Mouse (Mus musculus): Measurements from ENCODE around the gene Baz2b. TPM values are rescaled to one million over a fixed set of nuclear protein-coding genes. Genes with fewer than 3 reads are reported as not detected.

The Baz2b gene
- polyA plus RNA-seq (2015; fragmentation: Nextera tagmentation; extraction: Ambion mirVana) = 41.9 and 44.2 TPM in 2 replicates

DNA sequence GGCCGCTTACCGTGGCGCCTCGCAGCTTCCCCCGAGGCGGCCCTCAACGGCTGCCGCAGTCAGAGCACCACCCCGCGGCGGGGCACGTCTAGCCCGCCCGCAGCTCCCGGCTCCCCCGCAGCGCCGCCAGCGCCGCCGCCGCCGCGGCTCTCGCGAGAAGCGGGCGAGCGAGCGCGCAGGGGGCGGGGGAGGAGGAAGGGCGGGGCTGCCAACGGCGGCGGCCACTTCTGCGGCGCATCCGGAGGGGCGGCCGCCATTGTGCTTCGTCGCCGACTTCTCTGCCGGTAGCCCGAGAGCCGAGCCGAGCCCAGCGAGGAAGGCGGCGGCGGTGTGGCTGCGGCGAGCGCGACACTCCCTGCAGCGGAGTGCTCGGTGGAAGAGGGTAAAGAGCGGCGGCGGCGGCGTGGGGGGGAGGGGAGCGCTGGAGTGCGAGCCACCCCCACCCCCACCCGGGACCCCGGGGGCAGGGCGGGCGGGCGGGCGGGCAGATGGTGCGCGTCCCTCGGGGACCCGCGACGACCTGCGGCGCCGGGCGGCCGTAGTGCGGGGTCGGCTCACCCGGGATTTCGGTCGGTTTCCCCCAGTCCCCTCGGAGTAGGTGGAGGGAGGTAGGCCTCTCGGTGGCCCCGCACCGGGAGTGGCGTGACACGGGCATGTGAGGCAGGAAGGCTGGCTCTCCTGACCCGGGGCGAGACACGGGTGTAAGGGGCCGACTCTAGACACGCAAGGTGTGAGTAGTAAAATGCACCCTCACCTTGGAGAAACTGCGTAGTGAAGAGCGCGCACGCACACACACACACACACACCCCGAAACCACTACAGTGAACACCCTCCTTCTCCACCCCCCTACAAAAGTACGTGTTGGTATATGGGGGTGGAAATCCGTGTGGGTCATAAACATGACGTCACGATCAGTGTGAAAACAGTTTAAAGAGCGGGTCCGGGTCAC is at the start of gene Baz2b, which contains the start of gene March7:
Baz2b (minus strand) TSS at position 137 of the 949 bp plus-strand sequence.
March7 (plus strand) TSS at position 185 of the 949 bp plus-strand sequence.
- under 1% methylated on average over 68 of the region's 109 CpGs for WGBS

DNA sequence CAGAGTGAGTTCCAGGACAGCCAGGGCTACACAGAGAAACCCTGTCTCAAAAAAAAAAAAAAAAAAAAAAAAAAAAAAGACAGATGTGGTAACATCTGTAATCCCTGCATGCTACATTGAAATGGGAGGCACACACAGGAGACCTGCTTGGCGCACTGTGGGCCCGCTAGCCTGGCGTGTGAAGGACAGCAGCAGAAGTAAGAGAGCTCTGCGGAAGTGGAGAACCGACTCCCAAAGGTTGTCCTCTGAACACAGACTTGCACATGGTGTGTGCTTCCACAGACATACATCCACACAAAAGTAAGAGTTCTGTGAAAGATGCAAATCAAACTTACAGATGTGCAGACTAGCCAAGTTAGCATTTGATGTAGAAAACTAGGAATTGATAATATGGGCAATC is 49.5 kb upstream of the Baz2b start:
- no peak for ATAC-seq (ENCODE audit: extremely low read depth, insufficient number of reproducible peaks, low FRiP score, low TSS enrichment)
- WGBS = 89% methylated on average over 5 of the region's 5 CpGs
- H3K27ac ChIP-seq (replicated peaks) = no peak overlapping the region

More for the DNA sequence above, at the start of gene Baz2b, which contains the start of gene March7:
- H3K9me3 ChIP-seq = no peaks in the 10 kb centered on the region
- peaks cover 45% of the 10 kb centered on the region for H3K4me1 ChIP-seq
- H3K36me3 ChIP-seq = peaks cover 39% of the 10 kb centered on the region
- H3K27ac ChIP-seq (replicated peaks) = peak within 1 kb of the TSS; percentile 91
- no peaks in the 10 kb centered on the region for H3K27me3 ChIP-seq (replicated peaks)
- H3K4me3 ChIP-seq = peak within 1 kb of the TSS; percentile 95
- H3K9ac ChIP-seq = peak within 1 kb of the TSS; percentile 99
- peak within 1 kb of the TSS; percentile 94 for H3K4me2 ChIP-seq
- peak; percentile 89 for ATAC-seq (ENCODE audit: extremely low read depth, insufficient number of reproducible peaks, low FRiP score, low TSS enrichment)

DNA sequence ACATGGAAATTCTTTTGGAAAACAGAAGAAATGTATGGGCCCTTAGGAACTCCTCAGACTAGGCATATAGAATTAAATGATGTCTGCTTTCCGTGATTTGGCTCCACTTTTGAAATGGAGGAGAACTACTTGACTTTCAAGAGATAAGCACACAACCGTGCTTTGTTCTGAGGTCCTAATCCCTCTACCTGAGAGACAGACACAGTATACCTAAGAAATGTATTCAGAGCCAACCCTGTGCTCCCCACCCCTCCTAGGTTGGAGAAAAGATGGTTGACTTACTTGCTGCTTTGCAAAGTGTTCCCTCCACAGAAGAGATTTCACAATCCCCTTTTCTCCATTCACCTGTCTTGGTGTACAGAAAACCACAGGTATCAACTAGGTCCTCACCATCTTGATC is 47.1 kb upstream of the Baz2b start:
- no peaks in the 10 kb centered on the region for H3K27me3 ChIP-seq (replicated peaks)
- no peak overlapping the region for H3K27ac ChIP-seq (replicated peaks)
- no peaks in the 10 kb centered on the region for H3K4me1 ChIP-seq
- ATAC-seq (ENCODE audit: extremely low read depth, insufficient number of reproducible peaks, low FRiP score, low TSS enrichment) = no peak
- H3K9me3 ChIP-seq = no peaks in the 10 kb centered on the region
- no peak overlapping the region for H3K4me3 ChIP-seq
- WGBS = 62% methylated on average over 2 of the region's 2 CpGs
- H3K4me2 ChIP-seq = no peak overlapping the region
- H3K9ac ChIP-seq = no peak overlapping the region
- peaks cover 16% of the 10 kb centered on the region for H3K36me3 ChIP-seq

More for the DNA sequence above, 49.5 kb upstream of the Baz2b start:
- H3K9me3 ChIP-seq = no peaks in the 10 kb centered on the region
- no peak overlapping the region for H3K4me3 ChIP-seq
- H3K4me2 ChIP-seq = no peak overlapping the region
- peaks cover 10% of the 10 kb centered on the region for H3K36me3 ChIP-seq
- no peaks in the 10 kb centered on the region for H3K4me1 ChIP-seq
- no peak overlapping the region for H3K9ac ChIP-seq
- no peaks in the 10 kb centered on the region for H3K27me3 ChIP-seq (replicated peaks)

DNA sequence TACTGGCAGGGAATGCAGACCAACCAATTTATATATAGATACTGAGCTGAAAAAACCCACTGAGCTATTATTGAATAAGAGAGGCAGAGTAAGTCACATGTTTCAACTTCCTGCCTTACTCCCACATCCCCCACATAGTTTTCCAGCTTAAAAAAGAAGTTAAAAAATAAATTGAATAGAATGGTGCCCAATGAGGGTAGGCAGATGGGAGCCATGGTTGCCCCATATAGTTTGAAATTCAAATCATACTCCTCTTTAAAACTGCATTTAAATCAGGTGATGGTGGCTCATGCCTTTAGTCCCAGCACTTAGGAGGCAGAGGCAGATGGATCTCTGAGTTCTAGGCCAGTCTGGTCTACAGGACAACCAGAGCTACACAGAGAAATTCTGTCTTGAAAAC is 43.9 kb upstream of the Baz2b start:
- no peak for ATAC-seq (ENCODE audit: extremely low read depth, insufficient number of reproducible peaks, low FRiP score, low TSS enrichment)
- Histone ChIP-seq H3K4me3 (no peak overlapping the region), H3K36me3 (peaks cover 42% of the 10 kb centered on the region)

DNA sequence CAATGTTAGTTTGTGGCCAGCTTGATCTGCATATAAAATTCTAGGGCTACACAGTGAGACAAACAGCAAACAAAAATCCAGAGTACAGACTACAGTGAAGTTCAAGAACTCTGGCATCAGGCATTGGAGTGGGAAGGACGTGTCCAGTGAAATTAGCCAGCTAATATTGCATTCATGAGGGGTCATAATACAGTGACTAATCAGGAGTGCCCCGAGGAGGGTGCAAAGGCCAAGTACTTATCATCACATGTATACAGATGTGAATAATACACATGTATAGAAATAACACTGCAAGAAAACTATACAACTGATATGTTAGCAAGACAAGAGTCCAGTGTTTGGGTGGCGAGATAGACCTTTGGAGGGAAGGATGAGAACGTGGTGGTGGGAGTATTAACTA is 43.1 kb upstream of the Baz2b start:
- no peak for ATAC-seq (ENCODE audit: extremely low read depth, insufficient number of reproducible peaks, low FRiP score, low TSS enrichment)
- Histone ChIP-seq H3K9me3 (no peaks in the 10 kb centered on the region), H3K4me1 (no peaks in the 10 kb centered on the region), H3K36me3 (peaks cover 42% of the 10 kb centered on the region), H3K27me3 (replicated peaks) (no peaks in the 10 kb centered on the region), H3K4me3 (no peak overlapping the region), H3K27ac (replicated peaks) (no peak overlapping the region), H3K9ac (no peak overlapping the region), H3K4me2 (no peak overlapping the region)
- WGBS = 69% methylated on average over 4 of the region's 4 CpGs

More for the DNA sequence above, 43.9 kb upstream of the Baz2b start:
- Histone ChIP-seq H3K4me2 (no peak overlapping the region), H3K9ac (no peak overlapping the region), H3K9me3 (no peaks in the 10 kb centered on the region), H3K4me1 (no peaks in the 10 kb centered on the region), H3K27ac (replicated peaks) (no peak overlapping the region), H3K27me3 (replicated peaks) (no peaks in the 10 kb centered on the region)

DNA sequence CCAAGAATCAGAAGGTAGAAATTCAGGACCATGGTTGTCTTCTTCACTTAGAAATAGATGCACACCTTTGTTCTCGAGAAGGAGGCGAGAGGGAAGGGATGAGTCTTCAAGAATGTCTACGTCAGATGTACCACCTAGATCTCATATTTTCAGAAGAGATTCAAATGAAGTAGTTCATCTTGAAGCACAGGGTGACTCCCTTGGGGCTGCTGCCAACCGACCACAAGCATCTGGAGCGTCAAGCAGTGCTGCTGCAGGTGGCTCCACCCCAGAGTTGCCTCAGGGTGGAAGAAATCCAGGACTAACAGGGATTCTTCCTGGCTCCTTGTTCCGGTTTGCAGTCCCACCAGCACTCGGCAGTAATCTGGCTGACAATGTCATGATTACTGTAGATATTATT is 24.9 kb upstream of the Baz2b start:
- H3K9ac ChIP-seq = no peak overlapping the region
- no peaks in the 10 kb centered on the region for H3K9me3 ChIP-seq
- no peak overlapping the region for H3K27ac ChIP-seq (replicated peaks)
- 79% methylated on average over 7 of the region's 7 CpGs for WGBS
- peaks cover 89% of the 10 kb centered on the region for H3K36me3 ChIP-seq
- H3K27me3 ChIP-seq (replicated peaks) = no peaks in the 10 kb centered on the region
- peaks cover 26% of the 10 kb centered on the region for H3K4me1 ChIP-seq
- no peak for ATAC-seq (ENCODE audit: extremely low read depth, insufficient number of reproducible peaks, low FRiP score, low TSS enrichment)
- no peak overlapping the region for H3K4me2 ChIP-seq
- no peak overlapping the region for H3K4me3 ChIP-seq

DNA sequence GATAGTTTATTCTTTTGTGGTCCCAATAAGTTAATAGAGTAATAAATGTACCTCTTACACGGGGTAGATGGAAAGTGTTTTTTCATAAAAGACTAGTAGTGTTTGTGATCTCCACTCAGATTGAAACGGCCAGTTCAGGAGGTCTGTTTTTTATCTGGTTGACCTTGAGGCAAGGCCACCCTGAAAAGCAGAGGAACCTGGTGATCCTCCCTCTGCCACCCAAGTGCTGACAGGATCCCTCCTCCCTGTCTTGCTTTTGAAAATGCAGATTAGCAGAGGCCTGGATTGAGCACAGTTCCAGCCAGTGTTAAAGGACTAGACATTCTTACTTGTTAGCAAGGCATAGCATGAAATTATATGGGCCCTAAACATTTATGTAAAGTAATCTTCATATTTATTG is 23.5 kb upstream of the Baz2b start:
- no peak overlapping the region for H3K4me2 ChIP-seq
- 17% methylated on average over 2 of the region's 2 CpGs for WGBS
- H3K9me3 ChIP-seq = no peaks in the 10 kb centered on the region
- H3K27me3 ChIP-seq (replicated peaks) = no peaks in the 10 kb centered on the region
- no peak; the same call in 1 of the 2 replicates for ATAC-seq (ENCODE audit: extremely low read depth, insufficient number of reproducible peaks, low FRiP score, low TSS enrichment)
- H3K36me3 ChIP-seq = peaks cover 79% of the 10 kb centered on the region
- H3K4me1 ChIP-seq = peaks cover 29% of the 10 kb centered on the region
- peak overlapping the region; percentile 84 for H3K27ac ChIP-seq (replicated peaks)
- no peak overlapping the region for H3K4me3 ChIP-seq
- H3K9ac ChIP-seq = no peak overlapping the region

DNA sequence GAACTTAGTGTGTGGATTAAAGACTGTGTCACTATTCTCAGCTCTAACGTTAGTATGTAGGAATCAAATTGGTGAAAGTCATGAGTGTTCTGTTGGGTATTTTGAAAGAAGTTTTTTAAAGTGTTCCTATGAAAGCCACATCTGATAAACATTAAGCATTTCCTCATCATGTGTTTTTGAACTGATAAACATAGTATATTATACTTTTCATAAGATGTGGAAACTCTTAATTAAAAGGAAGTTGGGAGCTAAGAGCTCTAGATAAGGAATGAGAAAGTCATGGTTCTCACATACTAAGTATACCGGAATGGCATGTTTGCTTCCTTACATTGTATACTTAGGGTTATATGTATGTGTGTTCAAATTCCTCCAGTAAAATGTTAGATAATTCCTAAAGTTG is 20.7 kb upstream of the Baz2b start:
- H3K36me3 ChIP-seq = peaks cover 61% of the 10 kb centered on the region

DNA sequence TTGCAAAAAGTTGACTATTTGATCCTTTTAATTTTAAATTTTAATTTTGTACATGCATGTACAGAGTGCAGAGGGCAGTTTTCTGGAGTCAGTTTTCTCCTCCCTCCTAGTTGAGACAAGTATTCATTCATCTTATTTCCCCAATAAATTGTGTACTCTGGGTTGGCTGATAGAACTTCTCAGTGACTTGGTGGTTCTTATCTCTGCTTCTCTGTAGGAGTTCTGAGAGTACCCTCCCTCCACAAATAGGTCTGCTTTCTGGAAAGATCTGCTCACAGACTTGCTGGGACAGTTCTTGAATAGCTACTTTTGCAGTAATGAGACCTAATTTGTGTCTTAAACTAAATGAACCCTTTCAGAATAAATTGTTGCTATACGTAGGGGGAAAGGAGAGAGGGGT is 18.8 kb upstream of the Baz2b start:
- 82% methylated on average over 1 of the region's 1 CpGs for WGBS
- H3K9me3 ChIP-seq = no peaks in the 10 kb centered on the region
- H3K4me2 ChIP-seq = no peak overlapping the region
- peaks cover 45% of the 10 kb centered on the region for H3K36me3 ChIP-seq
- H3K27ac ChIP-seq (replicated peaks) = no peak overlapping the region
- no peak for ATAC-seq (ENCODE audit: extremely low read depth, insufficient number of reproducible peaks, low FRiP score, low TSS enrichment)
- no peak overlapping the region for H3K4me3 ChIP-seq
- H3K27me3 ChIP-seq (replicated peaks) = no peaks in the 10 kb centered on the region
- peaks cover 30% of the 10 kb centered on the region for H3K4me1 ChIP-seq
- H3K9ac ChIP-seq = no peak overlapping the region

More for the DNA sequence above, 20.7 kb upstream of the Baz2b start:
- Histone ChIP-seq H3K9ac (no peak overlapping the region), H3K27me3 (replicated peaks) (no peaks in the 10 kb centered on the region), H3K4me1 (peaks cover 34% of the 10 kb centered on the region), H3K27ac (replicated peaks) (no peak overlapping the region), H3K4me2 (no peak overlapping the region), H3K4me3 (no peak overlapping the region), H3K9me3 (no peaks in the 10 kb centered on the region)
- WGBS = 79% methylated on average over 2 of the region's 2 CpGs
- no peak for ATAC-seq (ENCODE audit: extremely low read depth, insufficient number of reproducible peaks, low FRiP score, low TSS enrichment)

DNA sequence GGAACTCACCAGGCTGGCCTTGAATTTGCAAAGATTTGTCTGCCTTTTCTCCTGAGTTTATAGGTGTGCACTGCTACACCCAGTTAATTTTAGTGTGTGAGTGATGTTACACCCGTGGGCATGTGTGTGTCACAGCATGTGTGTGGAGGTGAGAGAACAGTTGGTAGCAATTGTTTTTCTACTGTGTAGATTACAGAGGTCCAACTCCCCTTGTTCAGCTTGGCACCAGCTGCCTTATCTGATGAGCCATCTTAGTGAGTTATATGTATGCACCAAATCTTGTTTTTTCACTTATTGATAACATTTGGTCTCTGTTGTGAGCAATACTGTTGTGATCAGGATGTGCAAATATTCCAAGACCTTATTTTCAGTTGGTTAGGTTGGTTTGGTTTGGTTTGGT is 13.8 kb upstream of the Baz2b start:
- no peak for ATAC-seq (ENCODE audit: extremely low read depth, insufficient number of reproducible peaks, low FRiP score, low TSS enrichment)
- 78% methylated on average over 1 of the region's 1 CpGs for WGBS
- Histone ChIP-seq H3K9me3 (no peaks in the 10 kb centered on the region), H3K4me2 (no peak overlapping the region), H3K36me3 (peaks cover 13% of the 10 kb centered on the region), H3K4me1 (peaks cover 30% of the 10 kb centered on the region), H3K27me3 (replicated peaks) (no peaks in the 10 kb centered on the region), H3K27ac (replicated peaks) (no peak overlapping the region), H3K4me3 (no peak overlapping the region), H3K9ac (no peak overlapping the region)

DNA sequence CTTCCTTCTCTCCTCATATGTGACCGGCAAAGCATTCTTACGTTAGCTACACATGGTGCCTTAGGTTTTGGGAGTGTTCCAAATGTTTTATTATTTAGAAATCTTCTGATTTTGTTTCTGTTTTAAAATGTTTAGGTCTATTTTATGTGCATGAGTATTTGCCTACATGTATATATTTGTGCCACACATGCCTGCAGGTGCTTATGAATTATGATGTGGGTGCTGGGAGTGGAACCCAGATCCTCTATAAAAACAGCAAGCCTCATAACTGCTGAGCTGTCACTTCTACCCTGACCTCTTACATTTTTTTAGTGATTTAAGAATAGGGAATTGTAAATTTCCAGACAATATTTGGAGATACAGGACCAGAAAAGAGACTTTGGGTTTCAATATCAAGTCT is 12.3 kb upstream of the Baz2b start:
- peaks cover 13% of the 10 kb centered on the region for H3K36me3 ChIP-seq
- H3K9ac ChIP-seq = no peak overlapping the region
- H3K27ac ChIP-seq (replicated peaks) = no peak overlapping the region
- H3K4me1 ChIP-seq = peaks cover 35% of the 10 kb centered on the region
- 85% methylated on average over 2 of the region's 2 CpGs for WGBS
- ATAC-seq (ENCODE audit: extremely low read depth, insufficient number of reproducible peaks, low FRiP score, low TSS enrichment) = no peak
- H3K4me3 ChIP-seq = no peak overlapping the region
- no peaks in the 10 kb centered on the region for H3K9me3 ChIP-seq
- H3K4me2 ChIP-seq = no peak overlapping the region
- H3K27me3 ChIP-seq (replicated peaks) = no peaks in the 10 kb centered on the region
